In the genomic region with DNA sequence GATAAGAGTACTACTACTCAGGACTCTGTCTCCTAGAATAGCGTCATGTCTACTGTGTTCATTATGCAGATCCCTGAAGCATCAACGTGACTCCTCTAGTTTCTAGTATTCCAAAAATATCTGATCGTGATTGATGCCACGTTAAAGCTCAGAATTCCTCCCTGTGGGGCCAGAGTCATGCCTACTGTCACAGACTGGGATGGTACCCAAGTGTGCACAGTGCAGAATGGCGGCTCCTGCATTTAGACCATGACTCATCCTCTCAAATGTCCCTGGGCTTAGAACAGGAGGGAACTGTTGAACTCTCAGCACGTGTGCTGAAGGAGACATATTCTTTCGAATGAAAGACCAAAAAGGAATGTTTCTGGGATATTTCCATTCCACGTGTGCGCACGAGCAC, we compare ENCODE assay signal across 15 mouse cellular contexts.
DNase-seq lines count a peak whose midpoint lies in the region; ATAC-seq and TF ChIP-seq lines count a peak whose summit lies in the region.
"Had no signal": no experiment of that assay in that cellular context is flagged by ENCODE, and none has a peak within 500 bp of the region (broad histone marks: within the 10 kb centered on the region; RNA-seq: fewer than 3 reads in every experiment).

No protein-coding gene starts in this region.

- TF ChIP-seq CTCF in forebrain, postnatal 0 days (IDR thresholded peaks at IDR 0.05; ENCODE audit: low read depth): no peak

- no peak for DNase-seq in forebrain, postnatal 0 days
- DNase-seq in layer of hippocampus, adult 11-12 months (ENCODE audit: low spot score): peak; percentile 21
- no peak for DNase-seq in layer of hippocampus, adult 9-10 months (ENCODE audit: low spot score)
- DNase-seq in NIH3T3 (ENCODE audit: low read depth): peak; percentile 44
- DNase-seq in gastrocnemius, postnatal 14 days: peak; percentile 14
- DNase-seq in lung, postnatal 25 days (ENCODE audit: low spot score): no peak
- DNase-seq: adrenal gland, adult 2 months; cerebellum, adult 18-20 months; lung, postnatal 36 days; thymus, adult 18-20 months had no signal

- no peak overlapping the region for H3K4me3 ChIP-seq in forebrain, postnatal 0 days (ENCODE audit: low read depth, low read length)
- H3K4me3 ChIP-seq in forebrain, embryonic 15.5 days: no peak overlapping the region
- no peak overlapping the region for H3K4me3 ChIP-seq in hindbrain, embryonic 16.5 days (ENCODE audit: low read length)
- H3K4me3 ChIP-seq: embryonic facial prominence, embryonic 12.5 days; midbrain, embryonic 12.5 days; myocyte had no signal

- intact Hi-C loops in gastrocnemius, postnatal 14 days (cut with DNase I; ENCODE audit: low total_unique reads): no loop called here

- no peak overlapping the region for H3K27ac ChIP-seq in forebrain, postnatal 0 days (ENCODE audit: low read depth, low read length)
- no peak overlapping the region for H3K27ac ChIP-seq in forebrain, embryonic 15.5 days (replicated peaks)
- no peak overlapping the region for H3K27ac ChIP-seq in hindbrain, embryonic 16.5 days (ENCODE audit: low read depth, low read length)
- H3K27ac ChIP-seq: embryonic facial prominence, embryonic 12.5 days; midbrain, embryonic 12.5 days had no signal

- H3K36me3 ChIP-seq in forebrain, postnatal 0 days (ENCODE audit: insufficient read depth): no peaks in the 10 kb centered on the region
- H3K36me3 ChIP-seq in forebrain, embryonic 15.5 days: no peaks in the 10 kb centered on the region
- H3K36me3 ChIP-seq in hindbrain, embryonic 16.5 days (ENCODE audit: control insufficient read depth, insufficient read depth, low read length): no peaks in the 10 kb centered on the region
- H3K36me3 ChIP-seq: embryonic facial prominence, embryonic 12.5 days; midbrain, embryonic 12.5 days had no signal

- no peak overlapping the region for H3K9ac ChIP-seq in forebrain, postnatal 0 days
- H3K9ac ChIP-seq in forebrain, embryonic 15.5 days (replicated peaks): no peak overlapping the region
- H3K9ac ChIP-seq in hindbrain, embryonic 16.5 days (ENCODE audit: low read depth, low read length): no peak overlapping the region
- H3K9ac ChIP-seq: embryonic facial prominence, embryonic 12.5 days; midbrain, embryonic 12.5 days had no signal

- ATAC-seq in forebrain, postnatal 0 days: peak; percentile 76
- ATAC-seq in forebrain, embryonic 15.5 days (replicated peaks): no peak
- ATAC-seq in hindbrain, embryonic 16.5 days: no peak

- no peaks in the 10 kb centered on the region for H3K27me3 ChIP-seq in forebrain, postnatal 0 days (ENCODE audit: insufficient read depth, low read length)
- no peaks in the 10 kb centered on the region for H3K27me3 ChIP-seq in forebrain, embryonic 15.5 days
- H3K27me3 ChIP-seq in hindbrain, embryonic 16.5 days (replicated peaks; ENCODE audit: control insufficient read depth, insufficient read depth, low read length): no peaks in the 10 kb centered on the region
- H3K27me3 ChIP-seq: embryonic facial prominence, embryonic 12.5 days; midbrain, embryonic 12.5 days had no signal

- WGBS in forebrain, postnatal 0 days: 79% methylated on average over 10 of the region's 10 CpGs
- 83% methylated on average over 10 of the region's 10 CpGs for WGBS in forebrain, embryonic 15.5 days
- 83% methylated on average over 10 of the region's 10 CpGs for WGBS in hindbrain, embryonic 16.5 days

- H3K4me1 ChIP-seq in forebrain, postnatal 0 days (ENCODE audit: insufficient read depth): no peaks in the 10 kb centered on the region
- H3K4me1 ChIP-seq in forebrain, embryonic 15.5 days: no peaks in the 10 kb centered on the region
- no peaks in the 10 kb centered on the region for H3K4me1 ChIP-seq in hindbrain, embryonic 16.5 days (ENCODE audit: control insufficient read depth, insufficient read depth, low read depth, low read length)
- H3K4me1 ChIP-seq: embryonic facial prominence, embryonic 12.5 days; midbrain, embryonic 12.5 days had no signal

- no peak overlapping the region for H3K4me2 ChIP-seq in forebrain, postnatal 0 days (ENCODE audit: low read depth)
- no peak overlapping the region for H3K4me2 ChIP-seq in forebrain, embryonic 15.5 days (replicated peaks)
- H3K4me2 ChIP-seq in hindbrain, embryonic 16.5 days (ENCODE audit: low read length): no peak overlapping the region
- H3K4me2 ChIP-seq: embryonic facial prominence, embryonic 12.5 days; midbrain, embryonic 12.5 days had no signal

- H3K9me3 ChIP-seq in forebrain, postnatal 0 days (ENCODE audit: low read length): no peaks in the 10 kb centered on the region
- H3K9me3 ChIP-seq in forebrain, embryonic 15.5 days: no peaks in the 10 kb centered on the region
- H3K9me3 ChIP-seq in hindbrain, embryonic 16.5 days (ENCODE audit: control insufficient read depth, low read length): no peaks in the 10 kb centered on the region
- H3K9me3 ChIP-seq: midbrain, embryonic 12.5 days had no signal

Comparison
In these comparisons a context has a peak if more than half of its experiments do, and no peak if none do; other contexts are left out.
1. DNase-seq: peak in layer of hippocampus, adult 11-12 months (single experiment), NIH3T3 (single experiment) and gastrocnemius, postnatal 14 days (single experiment); none in forebrain, postnatal 0 days (single experiment), layer of hippocampus, adult 9-10 months (single experiment) and lung, postnatal 25 days (single experiment).